Mouse (Mus musculus): ENCODE results near the gene Psap. TPM values are rescaled to one million over a fixed set of nuclear protein-coding genes. Genes with fewer than 3 reads are reported as not detected.

The Psap gene
- polyA plus RNA-seq, 2 experiments = 46.0 to 172 TPM

GRCm38 (mm10) chr10:60313606-60314005, 36.2 kb downstream of the Psap start:
- no peaks in the 10 kb centered on the region for H3K27me3 ChIP-seq (ENCODE audit: control insufficient read depth, insufficient read depth, low read length)
- no peaks in the 10 kb centered on the region for H3K36me3 ChIP-seq (replicated peaks; ENCODE audit: control insufficient read depth, insufficient read depth, low read depth)
- H3K4me2 ChIP-seq (ENCODE audit: low read depth) = no peak overlapping the region
- ATAC-seq (ENCODE audit: insufficient read depth) (no peak), DNase-seq (ENCODE audit: low read depth in 3 of 3, low spot score in 3 of 3) (no peak)
- 60% methylated on average over 5 of the region's 5 CpGs for WGBS (ENCODE audit: insufficient replicate concordance)
- no peaks in the 10 kb centered on the region for H3K4me1 ChIP-seq (replicated peaks; ENCODE audit: control insufficient read depth in 2 of 2, insufficient read depth in 2 of 2, low read length in 1 of 2)
- no peak for TF ChIP-seq EP300 (IDR thresholded peaks at IDR 0.05; ENCODE audit: low read depth)
- TF ChIP-seq CTCF (IDR thresholded peaks at IDR 0.05; ENCODE audit: low read depth) = no peak
- H3K9me3 ChIP-seq (ENCODE audit: control insufficient read depth, low read length) = no peaks in the 10 kb centered on the region
- H3K4me3 ChIP-seq (ENCODE audit: insufficient read depth in 1 of 2, low read depth in 2 of 2, low read length in 2 of 2) = no peak overlapping the region
- H3K9ac ChIP-seq (replicated peaks) = no peak overlapping the region
- no peak overlapping the region for H3K27ac ChIP-seq

GRCm38 (mm10) chr10:60316166-60316565, 38.7 kb downstream of the Psap start:
- Histone ChIP-seq H3K9me3 (ENCODE audit: control insufficient read depth, low read length) (no peaks in the 10 kb centered on the region), H3K4me2 (ENCODE audit: low read depth) (no peak overlapping the region), H3K27ac (no peak overlapping the region), H3K4me1 (replicated peaks; ENCODE audit: control insufficient read depth in 2 of 2, insufficient read depth in 2 of 2, low read length in 1 of 2) (no peaks in the 10 kb centered on the region), H3K27me3 (ENCODE audit: control insufficient read depth, insufficient read depth, low read length) (no peaks in the 10 kb centered on the region), H3K4me3 (ENCODE audit: insufficient read depth in 1 of 2, low read depth in 2 of 2, low read length in 2 of 2) (no peak overlapping the region), H3K9ac (replicated peaks) (no peak overlapping the region), H3K36me3 (replicated peaks; ENCODE audit: control insufficient read depth, insufficient read depth, low read depth) (no peaks in the 10 kb centered on the region)
- 59% methylated on average over 4 of the region's 4 CpGs for WGBS (ENCODE audit: insufficient replicate concordance)
- no peak for DNase-seq (ENCODE audit: low read depth in 3 of 3, low spot score in 3 of 3)
- ATAC-seq (ENCODE audit: insufficient read depth) = no peak
- TF ChIP-seq CTCF (IDR thresholded peaks at IDR 0.05; ENCODE audit: low read depth) = no peak
- TF ChIP-seq EP300 (IDR thresholded peaks at IDR 0.05; ENCODE audit: low read depth) = no peak

- no peak for ATAC-seq (ENCODE audit: insufficient read depth)
- DNase-seq (ENCODE audit: low read depth in 3 of 3, low spot score in 3 of 3) = no peak
- Histone ChIP-seq H3K9ac (replicated peaks) (no peak overlapping the region), H3K4me1 (replicated peaks; ENCODE audit: control insufficient read depth in 2 of 2, insufficient read depth in 2 of 2, low read length in 1 of 2) (peaks cover 0 to 3% of the 10 kb centered on the region in 2 experiments; a peak in 1 of 4 replicates), H3K36me3 (replicated peaks; ENCODE audit: control insufficient read depth, insufficient read depth, low read depth) (no peaks in the 10 kb centered on the region), H3K9me3 (ENCODE audit: control insufficient read depth, low read length) (no peaks in the 10 kb centered on the region), H3K27me3 (ENCODE audit: control insufficient read depth, insufficient read depth, low read length) (no peaks in the 10 kb centered on the region), H3K4me2 (ENCODE audit: low read depth) (no peak overlapping the region), H3K4me3 (ENCODE audit: insufficient read depth in 1 of 2, low read depth in 2 of 2, low read length in 2 of 2) (no peak overlapping the region), H3K27ac (no peak overlapping the region)
- TF ChIP-seq EP300 (IDR thresholded peaks at IDR 0.05; ENCODE audit: low read depth) (no peak), CTCF (IDR thresholded peaks at IDR 0.05; ENCODE audit: low read depth) (no peak)
- 55% methylated on average over 11 of the region's 11 CpGs for WGBS (ENCODE audit: insufficient replicate concordance)
Observed at GRCm38 (mm10) chr10:60328963-60329650, 51.7 kb downstream of the Psap start.

GRCm38 (mm10) chr10:60334583-60334982, 57.2 kb downstream of the Psap start:
- H3K36me3 ChIP-seq (replicated peaks; ENCODE audit: control insufficient read depth, insufficient read depth, low read depth) = no peaks in the 10 kb centered on the region
- DNase-seq (ENCODE audit: low read depth in 3 of 3, low spot score in 3 of 3) = no peak
- WGBS (ENCODE audit: insufficient replicate concordance) = 40% methylated on average over 7 of the region's 7 CpGs
- H3K4me1 ChIP-seq (replicated peaks; ENCODE audit: control insufficient read depth in 2 of 2, insufficient read depth in 2 of 2, low read length in 1 of 2) = peaks cover 0 to 2% of the 10 kb centered on the region in 2 experiments; a peak in 1 of 4 replicates
- no peaks in the 10 kb centered on the region for H3K9me3 ChIP-seq (ENCODE audit: control insufficient read depth, low read length)
- no peaks in the 10 kb centered on the region for H3K27me3 ChIP-seq (ENCODE audit: control insufficient read depth, insufficient read depth, low read length)
- ATAC-seq (ENCODE audit: insufficient read depth) = no peak
- no peak overlapping the region for H3K27ac ChIP-seq
- H3K4me2 ChIP-seq (ENCODE audit: low read depth) = no peak overlapping the region
- TF ChIP-seq CTCF (IDR thresholded peaks at IDR 0.05; ENCODE audit: low read depth) (no peak), EP300 (IDR thresholded peaks at IDR 0.05; ENCODE audit: low read depth) (no peak)
- no peak overlapping the region for H3K9ac ChIP-seq (replicated peaks)
- no peak overlapping the region for H3K4me3 ChIP-seq (ENCODE audit: insufficient read depth in 1 of 2, low read depth in 2 of 2, low read length in 2 of 2)

GRCm38 (mm10) chr10:60335021-60335420, 57.6 kb downstream of the Psap start:
- Histone ChIP-seq H3K4me3 (ENCODE audit: insufficient read depth in 1 of 2, low read depth in 2 of 2, low read length in 2 of 2) (no peak overlapping the region), H3K27me3 (ENCODE audit: control insufficient read depth, insufficient read depth, low read length) (no peaks in the 10 kb centered on the region), H3K4me1 (replicated peaks; ENCODE audit: control insufficient read depth in 2 of 2, insufficient read depth in 2 of 2, low read length in 1 of 2) (peaks cover 0 to 2% of the 10 kb centered on the region in 2 experiments; a peak in 1 of 4 replicates), H3K9ac (replicated peaks) (no peak overlapping the region), H3K9me3 (ENCODE audit: control insufficient read depth, low read length) (no peaks in the 10 kb centered on the region), H3K36me3 (replicated peaks; ENCODE audit: control insufficient read depth, insufficient read depth, low read depth) (no peaks in the 10 kb centered on the region), H3K27ac (no peak overlapping the region), H3K4me2 (ENCODE audit: low read depth) (no peak overlapping the region)
- TF ChIP-seq CTCF (IDR thresholded peaks at IDR 0.05; ENCODE audit: low read depth) = no peak
- DNase-seq (ENCODE audit: low read depth in 3 of 3, low spot score in 3 of 3) = no peak
- no peak for ATAC-seq (ENCODE audit: insufficient read depth)
- 73% methylated on average over 4 of the region's 4 CpGs for WGBS (ENCODE audit: insufficient replicate concordance)

Measured in liver, embryonic 14.5 days (tissue).